Mouse (Mus musculus) forebrain, embryonic 15.5 days (tissue): ENCODE results near the gene Zc3h7b. TPM values are rescaled to one million over a fixed set of nuclear protein-coding genes. Genes with fewer than 3 reads are reported as not detected.

ENCODE experiments used
- ATAC-seq: fragments of 200-750 bp; cut with Nextera tagmentation; replicated peaks from 2 replicates; pipeline ENCODE4 v1.8.0; 2017; ENCODE audit warnings: mild to moderate bottlenecking, moderate TSS enrichment, moderate library complexity
- H3K27ac ChIP-seq: fragments of 300-500 bp; sonication (generic); replicated peaks from 2 replicates; pipeline ENCODE4 v1.5.1; 2015; ENCODE audit warnings: mild to moderate bottlenecking, inconsistent platforms
- H3K27me3 ChIP-seq: fragments of 300-500 bp; sonication (generic); 2 replicates; pipeline ENCODE4 v1.6.1; 2015; ENCODE audit warnings: inconsistent platforms
- H3K36me3 ChIP-seq: fragments of 300-500 bp; sonication (generic); 2 replicates; pipeline ENCODE4 v1.6.1; 2015; ENCODE audit warnings: mild to moderate bottlenecking, inconsistent platforms
- H3K4me1 ChIP-seq: fragments of 300-500 bp; sonication (generic); 2 replicates; pipeline ENCODE4 v1.6.1; 2015; ENCODE audit warnings: inconsistent platforms
- H3K4me2 ChIP-seq: fragments of 300-500 bp; sonication (generic); replicated peaks from 2 replicates; pipeline ENCODE4 v1.6.1; 2015; ENCODE audit warnings: mild to moderate bottlenecking, inconsistent platforms
- H3K4me3 ChIP-seq: fragments of 300-500 bp; sonication (generic); 2 replicates; pipeline ENCODE4 v1.5.1; 2015; ENCODE audit warnings: mild to moderate bottlenecking, inconsistent platforms
- H3K9ac ChIP-seq: fragments of 300-500 bp; sonication (generic); replicated peaks from 2 replicates; pipeline ENCODE4 v1.6.1; 2015; ENCODE audit warnings: mild to moderate bottlenecking, inconsistent platforms
- H3K9me3 ChIP-seq: fragments of 300-500 bp; sonication (generic); 2 replicates; pipeline ENCODE4 v1.6.1; 2016; ENCODE audit warnings: inconsistent platforms
- WGBS: fragments of 180-500 bp; shearing (Covaris S2); methylation state at CpG from one replicate; pipeline ENCODE4 v1.1.7; 2015; ENCODE audit warnings: mixed read lengths; 5-methylcytosine and 5-hydroxymethylcytosine counted together
- polyA plus RNA-seq: library from polyadenylated mRNA; unstranded; fragments of >200 nt; fragmentation: Nextera tagmentation; extraction: Ambion mirVana; gene quantifications from 2 replicates; pipeline ENCODE4 v1.2.1, GENCODE M21; 2015

The Zc3h7b gene
- polyA plus RNA-seq, 1 experiment from 2014 or later: 50.2 TPM

DNA sequence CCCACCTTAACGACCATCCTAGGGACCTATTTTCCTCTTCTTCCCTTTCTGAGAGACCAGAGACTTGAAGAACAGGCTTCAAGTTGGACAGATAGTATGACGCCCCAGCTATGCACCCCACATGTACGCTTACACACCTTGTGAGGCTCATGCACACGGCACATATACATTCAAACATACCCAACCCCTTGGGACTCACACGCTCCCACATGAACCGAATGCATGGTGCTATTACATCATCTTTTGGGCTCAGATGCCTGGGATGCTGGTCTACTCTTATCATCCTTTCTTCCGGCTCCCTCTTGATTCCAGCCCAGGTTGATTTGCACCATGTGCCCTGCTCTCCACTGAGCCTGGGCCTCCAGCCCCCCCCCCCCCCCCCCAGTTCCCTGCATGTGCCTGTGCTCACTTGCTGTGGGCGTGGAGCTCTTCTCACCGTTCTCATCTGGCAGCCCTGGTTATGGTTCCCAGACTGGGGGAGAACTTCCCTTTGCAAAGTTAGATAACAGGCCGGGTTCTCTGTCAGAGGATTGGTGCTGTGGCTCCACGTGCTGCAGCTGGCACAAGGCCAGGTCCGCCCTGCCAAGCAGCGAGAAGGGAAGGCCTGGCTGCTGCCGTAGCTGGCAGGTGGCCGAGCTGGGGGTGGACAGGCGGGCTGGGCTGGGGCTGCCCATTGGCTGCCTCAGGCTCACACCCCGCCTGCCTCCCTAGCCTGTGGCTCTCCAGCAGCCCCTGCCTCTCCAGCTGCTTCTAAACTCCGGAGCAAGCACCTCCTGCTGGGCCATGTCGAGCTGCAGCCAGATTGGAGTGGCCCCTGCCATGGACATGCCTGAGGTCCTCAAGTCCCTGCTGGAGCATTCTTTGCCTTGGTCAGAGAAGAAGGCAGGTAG is 57.4 kb downstream of the Zc3h7b start, which contains the start of gene Tef:
Gene Tef, plus strand, starts transcription at position 421 of the 890 bp plus-strand sequence.
- Histone ChIP-seq H3K4me2 (peak within 1 kb of the TSS; percentile 44), H3K4me3 (peak within 1 kb of the TSS; percentile 28), H3K27me3 (no peaks in the 10 kb centered on the region), H3K27ac (peak within 1 kb of the TSS; percentile 74), H3K36me3 (no peaks in the 10 kb centered on the region), H3K4me1 (peaks cover 18% of the 10 kb centered on the region), H3K9ac (peak within 1 kb of the TSS; percentile 23), H3K9me3 (no peaks in the 10 kb centered on the region)
- 20% methylated on average over 19 of the region's 19 CpGs for WGBS
- peak; percentile 98 for ATAC-seq

GRCm38 (mm10) chr15:81802941-81803351 is 58.1 kb downstream of the Zc3h7b start:
- 5% methylated on average over 8 of the region's 8 CpGs for WGBS
- Histone ChIP-seq H3K4me1 (peaks cover 18% of the 10 kb centered on the region), H3K9me3 (no peaks in the 10 kb centered on the region), H3K27me3 (no peaks in the 10 kb centered on the region), H3K4me2 (peak overlapping the region; percentile 44), H3K4me3 (peak overlapping the region; percentile 28), H3K36me3 (no peaks in the 10 kb centered on the region), H3K9ac (peak overlapping the region; percentile 23), H3K27ac (peak overlapping the region; percentile 74)
- peak; percentile 18 for ATAC-seq

- H3K4me3 ChIP-seq: no peak overlapping the region
- 0 out of 2 replicates have a peak overlapping the region, but pooled peaks have one; percentile 44 for H3K4me2 ChIP-seq
- H3K27me3 ChIP-seq: no peaks in the 10 kb centered on the region
- no peaks in the 10 kb centered on the region for H3K36me3 ChIP-seq
- no peak overlapping the region for H3K9ac ChIP-seq
- peaks cover 18% of the 10 kb centered on the region for H3K4me1 ChIP-seq
- 67% methylated on average over 4 of the region's 4 CpGs for WGBS
- ATAC-seq: no peak
- peak overlapping the region; percentile 74; the same call in 1 of the 2 replicates for H3K27ac ChIP-seq
- H3K9me3 ChIP-seq: no peaks in the 10 kb centered on the region
Measured at GRCm38 (mm10) chr15:81803425-81803951, 58.6 kb downstream of the Zc3h7b start.

- Histone ChIP-seq H3K4me3 (no peak overlapping the region), H3K9ac (no peak overlapping the region), H3K9me3 (no peaks in the 10 kb centered on the region), H3K27me3 (no peaks in the 10 kb centered on the region), H3K4me1 (peaks cover 18% of the 10 kb centered on the region), H3K4me2 (no peak overlapping the region), H3K36me3 (no peaks in the 10 kb centered on the region), H3K27ac (no peak overlapping the region)
- 83% methylated on average over 1 of the region's 1 CpGs for WGBS
- no peak for ATAC-seq
Measured at GRCm38 (mm10) chr15:81804172-81804571, 59.3 kb downstream of the Zc3h7b start.

DNA sequence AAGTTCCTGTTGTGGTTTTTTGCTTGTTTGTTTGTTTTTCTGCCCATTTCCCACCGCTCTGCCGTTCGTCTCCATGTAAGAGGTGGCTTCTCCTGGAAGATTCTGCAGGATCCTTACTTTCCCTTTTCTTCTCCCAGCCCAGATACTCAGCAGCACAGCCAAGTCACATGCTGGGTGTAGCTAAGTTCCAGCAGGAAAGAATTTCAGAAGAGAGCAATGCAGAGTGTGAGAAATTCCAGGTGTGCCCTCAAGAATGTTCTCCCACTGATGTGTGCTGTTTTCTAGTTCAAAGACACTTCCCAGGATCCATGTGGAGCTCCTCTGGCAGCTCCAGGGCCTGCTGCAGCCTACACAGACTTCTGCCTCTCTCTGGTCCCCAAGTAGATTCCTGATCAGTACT is 60.0 kb downstream of the Zc3h7b start:
- peaks cover 25% of the 10 kb centered on the region for H3K4me1 ChIP-seq
- 87% methylated on average over 3 of the region's 3 CpGs for WGBS
- no peaks in the 10 kb centered on the region for H3K27me3 ChIP-seq
- no peak overlapping the region for H3K27ac ChIP-seq
- no peak overlapping the region for H3K9ac ChIP-seq
- ATAC-seq: no peak
- no peak overlapping the region for H3K4me2 ChIP-seq
- H3K9me3 ChIP-seq: no peaks in the 10 kb centered on the region
- no peak overlapping the region for H3K4me3 ChIP-seq
- H3K36me3 ChIP-seq: no peaks in the 10 kb centered on the region

GRCm38 (mm10) chr15:81805624-81806023 is 60.8 kb downstream of the Zc3h7b start:
- Histone ChIP-seq H3K4me2 (no peak overlapping the region), H3K36me3 (no peaks in the 10 kb centered on the region), H3K9me3 (no peaks in the 10 kb centered on the region), H3K27ac (no peak overlapping the region), H3K27me3 (no peaks in the 10 kb centered on the region), H3K9ac (no peak overlapping the region), H3K4me3 (no peak overlapping the region), H3K4me1 (peaks cover 32% of the 10 kb centered on the region)
- 58% methylated on average over 6 of the region's 6 CpGs for WGBS
- no peak for ATAC-seq

GRCm38 (mm10) chr15:81806621-81807404 is 62.0 kb downstream of the Zc3h7b start:
- 83% methylated on average over 4 of the region's 4 CpGs for WGBS
- Histone ChIP-seq H3K36me3 (no peaks in the 10 kb centered on the region), H3K4me1 (peaks cover 32% of the 10 kb centered on the region), H3K4me2 (no peak overlapping the region), H3K9me3 (no peaks in the 10 kb centered on the region), H3K27ac (no peak overlapping the region), H3K4me3 (no peak overlapping the region), H3K27me3 (no peaks in the 10 kb centered on the region), H3K9ac (no peak overlapping the region)
- no peak for ATAC-seq

GRCm38 (mm10) chr15:81808799-81809198 is 63.9 kb downstream of the Zc3h7b start:
- no peaks in the 10 kb centered on the region for H3K9me3 ChIP-seq
- H3K27me3 ChIP-seq: no peaks in the 10 kb centered on the region
- peaks cover 32% of the 10 kb centered on the region for H3K4me1 ChIP-seq
- no peak overlapping the region for H3K4me2 ChIP-seq
- no peak overlapping the region for H3K27ac ChIP-seq
- no peak overlapping the region for H3K4me3 ChIP-seq
- ATAC-seq: no peak
- no peaks in the 10 kb centered on the region for H3K36me3 ChIP-seq
- H3K9ac ChIP-seq: no peak overlapping the region
- WGBS: 68% methylated on average over 2 of the region's 2 CpGs

DNA sequence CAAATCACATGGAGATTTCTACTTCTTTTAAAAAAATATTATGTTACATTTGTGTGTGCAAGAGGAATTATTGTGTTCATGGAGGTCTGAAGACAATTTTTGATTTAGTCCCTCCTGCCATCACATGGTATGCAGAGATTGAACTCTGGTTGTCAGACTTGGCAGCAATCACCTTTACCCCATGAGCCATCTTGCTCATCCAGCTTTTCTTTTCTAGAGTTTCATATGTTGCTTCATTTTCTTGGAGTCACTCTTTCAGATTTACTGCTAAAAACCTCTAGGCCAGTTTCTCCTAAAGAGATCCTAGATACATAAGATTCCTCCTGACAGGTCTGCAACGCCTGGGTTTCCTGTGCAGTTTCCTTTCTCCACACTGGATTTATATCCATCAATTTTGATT is 64.7 kb downstream of the Zc3h7b start:
- no peaks in the 10 kb centered on the region for H3K27me3 ChIP-seq
- no peaks in the 10 kb centered on the region for H3K9me3 ChIP-seq
- ATAC-seq: no peak
- H3K4me2 ChIP-seq: peak overlapping the region; percentile 71
- H3K27ac ChIP-seq: peak overlapping the region; percentile 90
- 45% methylated on average over 1 of the region's 1 CpGs for WGBS
- peak overlapping the region; percentile 72 for H3K4me3 ChIP-seq
- H3K36me3 ChIP-seq: no peaks in the 10 kb centered on the region
- peak overlapping the region; percentile 52 for H3K9ac ChIP-seq
- peaks cover 35% of the 10 kb centered on the region for H3K4me1 ChIP-seq

GRCm38 (mm10) chr15:81810150-81810549 is 65.3 kb downstream of the Zc3h7b start:
- H3K4me1 ChIP-seq: peaks cover 35% of the 10 kb centered on the region
- WGBS: under 1% methylated on average over 10 of the region's 10 CpGs
- H3K27me3 ChIP-seq: no peaks in the 10 kb centered on the region
- 0 out of 2 replicates have a peak, but pooled peaks have one; percentile 13 for ATAC-seq
- H3K27ac ChIP-seq: peak overlapping the region; percentile 90
- H3K4me3 ChIP-seq: peak overlapping the region; percentile 72
- peak overlapping the region; percentile 52 for H3K9ac ChIP-seq
- peak overlapping the region; percentile 71 for H3K4me2 ChIP-seq
- H3K36me3 ChIP-seq: peaks cover 3% of the 10 kb centered on the region
- H3K9me3 ChIP-seq: no peaks in the 10 kb centered on the region

DNA sequence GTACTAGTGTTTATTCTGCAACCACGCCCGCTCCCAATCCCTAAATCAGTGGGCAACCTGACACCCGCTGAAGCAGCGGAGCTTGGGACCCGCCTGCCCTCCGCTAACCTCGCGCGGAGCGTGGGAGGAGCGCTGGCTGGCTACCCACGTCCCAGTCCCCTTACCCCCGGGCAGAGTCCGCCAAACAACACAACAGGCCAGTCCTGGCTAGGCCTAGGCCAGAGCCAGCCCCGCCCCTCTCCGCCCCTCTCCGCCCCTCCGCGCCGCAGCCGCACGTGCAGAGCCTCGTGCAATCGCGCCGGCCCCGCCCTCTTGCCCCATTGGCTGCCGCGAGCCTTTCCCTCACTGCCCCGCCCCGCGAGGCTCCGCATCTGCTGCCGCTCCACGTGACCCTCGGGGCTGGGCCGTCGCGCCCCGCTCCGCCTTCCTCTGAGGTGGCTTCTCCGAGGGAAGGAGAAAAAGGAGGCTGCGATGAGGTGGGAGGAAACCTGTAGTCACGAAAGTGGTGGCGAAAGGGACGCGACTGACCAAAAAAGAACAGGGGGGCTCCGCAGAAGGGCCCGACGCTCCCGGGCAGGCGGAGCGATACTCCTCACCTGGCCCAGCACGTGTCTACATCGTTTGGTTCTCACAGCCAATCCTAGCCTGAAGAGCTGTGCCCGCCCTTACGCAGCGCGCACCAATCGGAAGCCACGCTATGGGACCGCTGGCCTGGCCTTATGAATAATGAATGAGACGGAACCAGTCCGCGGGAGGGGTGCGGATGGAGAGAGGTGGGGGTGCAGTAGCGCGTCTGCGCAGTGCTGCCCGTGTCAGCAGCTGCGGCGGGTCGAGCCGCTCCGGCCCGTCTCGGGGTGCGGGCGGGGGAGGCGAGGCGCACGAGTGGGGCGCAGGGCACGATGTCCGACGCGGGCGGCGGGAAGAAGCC is 66.1 kb downstream of the Zc3h7b start:
- Histone ChIP-seq H3K27ac (peak overlapping the region; percentile 90), H3K4me2 (peak overlapping the region; percentile 71), H3K4me1 (peaks cover 35% of the 10 kb centered on the region), H3K36me3 (peaks cover 11% of the 10 kb centered on the region), H3K27me3 (no peaks in the 10 kb centered on the region), H3K4me3 (peak overlapping the region; percentile 72), H3K9ac (peak overlapping the region; percentile 75), H3K9me3 (no peaks in the 10 kb centered on the region)
- peak; percentile 99 for ATAC-seq
- under 1% methylated on average over 86 of the region's 89 CpGs for WGBS
